Mouse (Mus musculus): ENCODE results near the gene Cyfip2. TPM values are rescaled to one million over a fixed set of nuclear protein-coding genes. Genes with fewer than 3 reads are reported as not detected.

Cyfip2 gene
- polyA plus RNA-seq, 1 experiment from 2014 or later = 15.3 TPM

DNA sequence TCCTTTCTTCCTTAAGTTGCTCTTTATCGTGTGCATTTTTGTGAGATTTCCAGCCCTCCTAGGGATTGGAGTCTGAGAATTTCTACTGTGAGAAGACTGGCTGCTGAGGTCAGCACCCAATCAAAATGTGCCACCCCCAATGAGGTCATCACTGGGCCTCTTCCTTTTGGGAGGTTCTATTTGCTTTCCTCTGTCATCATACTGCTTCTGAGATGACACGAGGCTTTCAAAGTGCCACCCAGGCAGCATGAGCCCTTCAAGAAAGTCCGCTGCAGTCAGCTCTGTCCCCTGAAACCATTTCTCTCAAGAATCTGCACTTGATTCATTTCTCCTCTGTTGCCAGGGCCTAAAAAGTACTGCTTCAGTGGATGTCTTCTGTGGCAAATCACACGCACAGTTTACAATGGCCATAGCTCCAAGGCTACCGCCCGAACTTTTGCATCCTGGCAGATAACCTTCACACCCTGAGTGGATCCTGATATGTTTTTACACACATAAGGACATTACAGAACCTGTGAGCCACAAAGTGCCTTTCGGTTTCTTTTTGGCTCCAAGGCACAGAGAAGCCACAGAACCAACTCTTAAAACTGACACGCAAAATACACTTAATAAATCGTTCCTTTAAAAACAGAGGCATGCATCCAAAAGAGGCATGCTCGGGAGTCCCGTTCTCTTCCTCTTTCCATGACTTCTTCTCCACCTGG lies 4.2 kb downstream of the Cyfip2 start:
- H3K27me3 ChIP-seq = no peaks in the 10 kb centered on the region
- in situ Hi-C loops (cut with MboI; ENCODE audit: low pct_unique_long_range_greater_than_20kb) = no loop called here
- no peak for DNase-seq (ENCODE audit: low read depth, low spot score)

DNA sequence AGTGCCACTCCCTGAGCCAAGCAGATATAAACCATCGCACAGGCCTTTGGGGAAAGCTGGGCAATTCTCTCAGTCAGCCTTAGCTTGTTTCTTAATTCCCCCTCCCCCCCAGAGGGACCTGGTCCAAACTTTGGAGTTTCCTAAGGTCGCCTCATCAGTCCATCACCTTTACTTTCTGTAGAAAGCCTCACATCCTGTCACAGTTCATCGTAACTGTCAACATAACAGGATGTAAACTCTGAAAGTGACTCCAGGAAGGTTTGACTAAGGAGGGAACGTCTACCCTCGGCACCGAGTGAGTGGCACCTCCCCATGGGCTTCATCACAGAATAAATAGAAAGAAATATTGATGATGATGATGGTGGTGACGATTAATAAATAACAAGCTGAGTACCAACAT lies 4.9 kb downstream of the Cyfip2 start:
- CTCF ChIA-PET = no interaction called here
- POLR2A ChIA-PET = no interaction called here
- no peak for ATAC-seq
- no peak for TF ChIP-seq CTCF (IDR thresholded peaks at IDR 0.05)
- in situ Hi-C loops (cut with MboI; ENCODE audit: low pct_unique_long_range_greater_than_20kb) = no loop called here
- H3K27me3 ChIP-seq = no peaks in the 10 kb centered on the region
- no peak for DNase-seq (ENCODE audit: low read depth, low spot score)

More for the DNA sequence above, 4.2 kb downstream of the Cyfip2 start:
- no peak for TF ChIP-seq CTCF (IDR thresholded peaks at IDR 0.05)
- ChIA-PET CTCF (no interaction called here), POLR2A (no interaction called here)
- no peak for ATAC-seq

DNA sequence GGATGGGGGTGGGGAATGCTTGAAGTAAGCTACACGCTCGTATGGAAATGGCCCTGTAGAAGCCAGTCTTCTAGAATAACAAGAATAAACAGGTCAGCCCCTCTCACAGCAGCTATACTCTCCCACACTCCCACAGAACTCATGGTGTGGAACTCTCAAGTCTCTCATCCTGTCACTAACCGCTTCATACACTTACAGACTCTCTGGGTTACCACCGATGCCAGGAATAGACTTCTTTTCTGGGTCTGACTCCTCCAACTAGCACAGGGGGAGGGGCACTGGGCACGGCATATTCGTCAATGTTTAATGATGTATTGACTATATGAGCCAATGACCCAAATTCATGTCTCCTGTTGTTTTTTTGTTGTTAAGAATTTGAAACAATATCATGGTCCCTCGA lies 5.9 kb downstream of the Cyfip2 start:
- ChIA-PET POLR2A (no interaction called here), CTCF (interaction anchor here (1.6 kb wide), 1 partner anchor 124 kb away, joined by 4 read pairs; no protein-coding TSS in a partner anchor)
- DNase-seq (ENCODE audit: low read depth, low spot score) (no peak), ATAC-seq (no peak)
- no peak for TF ChIP-seq CTCF (IDR thresholded peaks at IDR 0.05)
- in situ Hi-C loops (cut with MboI; ENCODE audit: low pct_unique_long_range_greater_than_20kb) = no loop called here
- no peaks in the 10 kb centered on the region for H3K27me3 ChIP-seq

DNA sequence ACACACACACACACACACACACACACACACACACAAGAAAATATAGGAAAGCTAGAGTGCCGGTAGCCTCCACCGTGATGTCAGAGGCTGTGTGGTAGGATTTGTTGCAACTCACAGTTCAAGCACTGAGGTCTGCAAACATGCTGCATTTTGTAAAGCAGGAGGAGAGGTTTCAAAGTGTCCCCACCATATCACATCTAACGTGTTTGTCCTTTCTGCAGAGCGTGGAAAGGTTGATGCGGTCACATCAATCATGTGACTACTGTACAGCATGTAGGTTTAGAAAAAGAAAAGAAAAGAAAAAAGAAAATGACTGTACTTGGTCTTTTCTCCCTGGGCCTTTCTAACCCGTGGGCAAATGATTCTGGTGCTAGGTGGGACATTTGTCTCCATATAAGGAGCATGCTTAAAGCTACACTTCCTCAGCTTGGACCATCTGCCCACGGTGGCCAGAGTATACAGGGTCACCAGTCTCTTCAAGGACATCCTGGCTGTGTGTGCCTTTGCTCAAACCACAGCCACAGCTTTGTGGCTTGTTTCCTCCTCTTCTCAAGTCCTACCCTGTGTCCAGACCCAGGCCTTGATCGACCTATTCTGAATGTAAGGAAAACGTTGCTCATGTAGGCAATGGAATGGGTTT lies 6.7 kb downstream of the Cyfip2 start:
- in situ Hi-C loops (cut with MboI; ENCODE audit: low pct_unique_long_range_greater_than_20kb) = no loop called here
- ChIA-PET CTCF (interaction anchor here (1.6 kb wide), 1 partner anchor 125 kb away, joined by 4 read pairs; no protein-coding TSS in a partner anchor), POLR2A (no interaction called here)
- ATAC-seq (no peak), DNase-seq (ENCODE audit: low read depth, low spot score) (no peak)
- H3K27me3 ChIP-seq = no peaks in the 10 kb centered on the region
- no peak for TF ChIP-seq CTCF (IDR thresholded peaks at IDR 0.05)

DNA sequence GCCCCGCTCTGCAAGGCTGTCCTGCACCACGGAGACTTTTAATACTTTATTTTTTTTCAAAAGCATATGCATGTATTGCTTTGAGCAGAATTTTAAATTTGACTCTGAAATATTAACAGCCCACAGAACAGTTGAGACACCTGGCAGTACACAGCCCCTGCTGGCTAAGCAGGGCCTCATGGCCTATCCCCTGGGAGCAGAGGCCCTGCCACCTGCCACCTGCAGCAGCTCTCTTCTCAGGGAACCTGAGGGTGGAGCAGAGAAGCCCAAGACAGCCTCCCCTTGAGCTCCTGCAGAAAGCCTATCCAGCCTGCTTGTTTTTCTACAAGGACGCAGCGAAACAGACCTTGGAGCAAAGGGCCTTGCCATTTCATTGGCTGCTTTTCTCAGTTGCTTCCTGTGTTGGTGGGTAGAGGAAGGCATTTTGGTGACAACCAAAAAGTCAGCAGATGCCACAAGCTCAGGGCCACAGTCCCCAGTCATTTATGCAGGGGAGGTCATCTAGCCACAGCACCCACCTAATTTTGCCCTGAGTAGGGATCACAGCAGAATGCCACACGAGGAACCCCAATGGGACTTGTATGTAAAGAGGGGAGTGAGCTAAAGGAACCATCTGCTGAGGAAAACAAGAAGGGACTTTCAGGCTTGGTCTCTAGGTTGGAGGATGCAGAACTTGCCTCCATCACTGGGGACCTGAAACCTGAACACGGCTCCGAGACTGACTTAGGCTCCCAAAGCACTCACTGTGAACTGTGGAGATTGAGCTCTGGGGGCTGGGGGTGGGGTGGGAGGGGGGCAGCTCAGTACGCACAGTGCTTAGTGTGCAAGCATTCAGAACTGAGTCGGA lies 7.6 kb downstream of the Cyfip2 start:
- H3K27me3 ChIP-seq = no peaks in the 10 kb centered on the region
- DNase-seq (ENCODE audit: low read depth, low spot score) = no peak
- in situ Hi-C loops (cut with MboI; ENCODE audit: low pct_unique_long_range_greater_than_20kb) = no loop called here

DNA sequence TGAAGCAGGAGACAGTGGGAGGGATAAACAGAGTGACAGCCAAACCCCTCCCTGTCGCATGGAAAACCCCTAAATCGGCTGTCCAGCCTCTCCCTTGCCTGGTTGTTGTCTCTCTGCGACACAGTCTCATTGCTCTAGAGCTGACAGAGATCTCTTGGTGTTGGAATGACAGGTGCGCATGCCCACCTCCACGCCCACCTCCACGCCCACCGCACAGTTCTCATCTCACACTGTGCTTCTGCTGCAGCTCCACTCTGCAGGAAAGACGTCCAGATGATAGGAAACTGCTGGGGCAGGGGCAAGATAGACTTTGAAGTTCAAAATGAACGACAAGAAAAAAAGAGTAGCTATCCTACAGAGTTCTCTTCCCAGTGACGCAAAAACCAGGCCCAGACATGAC lies 8.6 kb downstream of the Cyfip2 start:
- DNase-seq (ENCODE audit: low read depth, low spot score) (no peak), ATAC-seq (no peak)
- H3K27me3 ChIP-seq = no peaks in the 10 kb centered on the region
- POLR2A ChIA-PET = interaction anchor here (0.6 kb wide), 1 partner anchor 9 kb away, joined by 3 read pairs; no protein-coding TSS in a partner anchor
- TF ChIP-seq CTCF (IDR thresholded peaks at IDR 0.05) = no peak
- in situ Hi-C loops (cut with MboI; ENCODE audit: low pct_unique_long_range_greater_than_20kb) = no loop called here
- CTCF ChIA-PET = no interaction called here

More for the DNA sequence above, 7.6 kb downstream of the Cyfip2 start:
- no peak for TF ChIP-seq CTCF (IDR thresholded peaks at IDR 0.05)
- ChIA-PET CTCF (no interaction called here), POLR2A (no interaction called here)
- no peak for ATAC-seq

DNA sequence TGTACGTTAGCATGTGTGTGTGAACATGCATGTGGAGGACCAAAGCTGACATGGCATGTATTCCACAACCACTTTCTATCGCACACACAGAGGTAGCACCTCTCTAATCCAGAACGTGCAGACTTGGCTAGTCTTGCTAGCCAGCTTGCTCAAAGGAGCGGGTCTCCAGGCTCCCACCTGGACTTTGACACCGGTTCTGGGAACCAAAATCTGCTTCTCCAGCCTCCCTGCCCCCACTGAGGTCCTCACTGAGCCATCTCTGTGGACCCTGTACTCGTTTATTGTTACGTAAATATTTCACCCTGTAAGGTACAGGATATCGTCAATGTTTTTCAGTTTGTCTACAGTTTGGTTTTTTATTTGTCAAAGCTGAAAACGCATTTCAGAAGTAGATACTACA lies 10.2 kb downstream of the Cyfip2 start:
- DNase-seq (ENCODE audit: low read depth, low spot score) (no peak), ATAC-seq (no peak)
- in situ Hi-C loops (cut with MboI; ENCODE audit: low pct_unique_long_range_greater_than_20kb) = no loop called here
- H3K27me3 ChIP-seq = no peaks in the 10 kb centered on the region
- TF ChIP-seq CTCF (IDR thresholded peaks at IDR 0.05) = no peak
- POLR2A ChIA-PET = no interaction called here
- CTCF ChIA-PET = no interaction called here

DNA sequence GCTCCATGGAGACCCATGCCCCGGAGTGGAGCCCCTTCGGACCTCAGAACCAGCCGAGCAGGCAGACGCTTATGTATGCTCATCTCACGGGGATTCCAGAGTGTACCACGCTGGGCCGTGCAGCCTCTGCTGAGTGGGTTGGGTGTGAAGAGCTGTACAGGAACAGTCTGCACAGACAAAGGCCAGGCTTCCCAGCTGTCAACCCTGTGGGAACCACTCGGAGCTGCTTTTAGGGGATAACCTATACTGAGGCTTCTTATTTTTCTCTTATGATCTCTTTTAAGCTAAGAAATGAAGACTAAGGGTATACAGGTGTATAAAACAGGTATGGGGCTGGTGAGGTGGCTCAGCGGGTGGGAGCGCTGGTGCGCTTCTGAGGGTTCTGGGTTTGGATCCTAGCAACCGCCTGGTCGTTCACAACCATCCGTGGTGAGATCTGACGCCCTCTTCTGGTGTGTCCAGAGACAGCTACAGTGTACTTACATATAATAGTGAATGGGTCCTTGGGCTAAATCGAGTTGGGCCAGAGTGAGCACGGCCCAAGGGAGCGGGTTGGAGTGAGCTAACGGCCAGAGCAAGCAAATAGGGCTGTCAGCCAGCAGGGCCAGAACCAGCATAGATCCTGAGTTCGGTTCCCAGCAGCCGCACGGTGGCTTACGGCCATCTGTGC lies 10.9 kb downstream of the Cyfip2 start:
- in situ Hi-C loops (cut with MboI; ENCODE audit: low pct_unique_long_range_greater_than_20kb) = no loop called here
- DNase-seq (ENCODE audit: low read depth, low spot score) (no peak), ATAC-seq (no peak)
- POLR2A ChIA-PET = no interaction called here
- CTCF ChIA-PET = no interaction called here
- TF ChIP-seq CTCF (IDR thresholded peaks at IDR 0.05) = no peak
- no peaks in the 10 kb centered on the region for H3K27me3 ChIP-seq

DNA sequence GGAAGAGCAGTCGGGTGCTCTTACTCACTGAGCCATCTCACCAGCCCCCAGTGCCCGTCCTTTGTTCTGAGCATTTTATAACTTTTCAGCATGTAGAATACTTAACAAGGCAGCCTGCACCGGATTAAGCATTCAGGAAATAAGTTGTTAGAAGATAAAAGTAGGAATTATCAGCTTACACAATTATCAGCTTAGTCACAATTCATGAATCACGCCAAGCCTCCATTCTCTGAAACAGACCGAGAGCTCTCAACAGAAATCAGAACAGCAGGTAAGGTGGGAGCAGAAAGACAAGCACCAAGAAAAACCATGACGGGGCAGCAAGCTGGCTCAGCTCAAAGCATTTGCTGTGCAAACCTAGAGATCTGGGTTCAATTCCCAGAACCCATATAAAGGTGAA lies 12.8 kb downstream of the Cyfip2 start:
- DNase-seq (ENCODE audit: low read depth, low spot score) (no peak), ATAC-seq (no peak)
- no peaks in the 10 kb centered on the region for H3K27me3 ChIP-seq
- in situ Hi-C loops (cut with MboI; ENCODE audit: low pct_unique_long_range_greater_than_20kb) = no loop called here
- ChIA-PET POLR2A (no interaction called here), CTCF (interaction anchor here (1.1 to 1.6 kb wide), 2 partner anchors 9 to 10 kb away, joined by 3 read pairs; no protein-coding TSS in a partner anchor)
- TF ChIP-seq CTCF (IDR thresholded peaks at IDR 0.05) = no peak

Measured in Patski (cell line).